Mouse (Mus musculus) liver, embryonic 11.5 days (tissue): ENCODE measurements around the gene Hoxd4. TPM values are rescaled to one million over a fixed set of nuclear protein-coding genes. Genes with fewer than 3 reads are reported as not detected.

Experiments
- ATAC-seq: fragments of 200-750 bp; cut with Nextera tagmentation; replicated peaks from 2 replicates; pipeline ENCODE4 v1.8.0; 2017; ENCODE audit warnings: moderate number of reproducible peaks, mild to moderate bottlenecking, moderate TSS enrichment, moderate library complexity; ENCODE audit not compliant: low FRiP score
- DNase-seq: peaks from one replicate; pipeline ENCODE4 v3.0.0-alpha.2; 2017; ENCODE audit warnings: low spot score
- H3K27ac ChIP-seq: fragments of 300-500 bp; sonication (generic); 2 replicates; pipeline ENCODE4 v1.5.1; 2014; ENCODE audit warnings: mild to moderate bottlenecking, low read depth, low read length, control low read depth
- H3K27me3 ChIP-seq: fragments of 300-500 bp; sonication (generic); replicated peaks from 2 replicates; pipeline ENCODE4 v1.6.1; 2014; ENCODE audit warnings: low read length, mixed read lengths; ENCODE audit not compliant: control insufficient read depth, insufficient read depth
- H3K36me3 ChIP-seq: fragments of 300-500 bp; sonication (generic); 2 replicates; pipeline ENCODE4 v1.6.1; 2014; ENCODE audit warnings: mild to moderate bottlenecking, low read length, moderate library complexity, mixed read lengths; ENCODE audit not compliant: control insufficient read depth, insufficient read depth
- H3K4me1 ChIP-seq: fragments of 300-500 bp; sonication (generic); replicated peaks from 2 replicates; pipeline ENCODE4 v1.6.1; 2014; ENCODE audit warnings: low read length, mixed read lengths; ENCODE audit not compliant: control insufficient read depth, insufficient read depth
- H3K4me2 ChIP-seq: fragments of 300-500 bp; sonication (generic); 2 replicates; pipeline ENCODE4 v1.6.1; 2014; ENCODE audit warnings: mild to moderate bottlenecking, control low read depth, moderate library complexity
- H3K4me3 ChIP-seq: fragments of 300-500 bp; sonication (generic); 2 replicates; pipeline ENCODE4 v1.5.1; 2014; ENCODE audit warnings: low read depth, low read length, control low read depth
- H3K9ac ChIP-seq: fragments of 300-500 bp; sonication (generic); 2 replicates; pipeline ENCODE4 v1.6.1; 2014; ENCODE audit warnings: low read depth, low read length, control low read depth
- H3K9me3 ChIP-seq: fragments of 300-500 bp; sonication (generic); 2 replicates; pipeline ENCODE4 v1.6.1; 2016; ENCODE audit warnings: low read length, inconsistent platforms, mixed read lengths; ENCODE audit not compliant: control insufficient read depth
- WGBS: fragments of 180-500 bp; shearing (Covaris S2); extraction: QIAGEN DNeasy Blood & Tissue Kit; methylation state at CpG from one replicate; pipeline ENCODE4 v1.1.7; 2014; 5-methylcytosine and 5-hydroxymethylcytosine counted together
- polyA plus RNA-seq: library from polyadenylated mRNA; unstranded; fragments of >200 nt; fragmentation: Nextera tagmentation; extraction: Ambion mirVana; gene quantifications from 2 replicates; pipeline ENCODE4 v1.2.1, GENCODE M21; 2014

The Hoxd4 gene
- polyA plus RNA-seq, 1 experiment from 2014 or later, result 0.18 TPM

GRCm38 (mm10) chr2:74704999-74705466, 6.7 kb upstream of the Hoxd4 start:
- ATAC-seq, result 0 out of 2 replicates have a peak, but pooled peaks have one; percentile 34
- 1% methylated on average over 38 of the region's 66 CpGs for WGBS
- H3K27me3 ChIP-seq, result peaks cover 98% of the 10 kb centered on the region
- peak overlapping the region; percentile 51 for H3K4me3 ChIP-seq
- no peaks in the 10 kb centered on the region for H3K9me3 ChIP-seq
- peak overlapping the region; percentile 34; the same call in 1 of the 2 replicates for H3K9ac ChIP-seq
- H3K4me2 ChIP-seq, result peak overlapping the region; percentile 71
- no peaks in the 10 kb centered on the region for H3K36me3 ChIP-seq
- H3K27ac ChIP-seq, result no peak overlapping the region
- peaks cover 10% of the 10 kb centered on the region; the same call in 1 of the 2 replicates for H3K4me1 ChIP-seq
- DNase-seq, result peak; percentile 56

GRCm38 (mm10) chr2:74705467-74706089, 6.2 kb upstream of the Hoxd4 start:
- Histone ChIP-seq H3K9me3 (no peaks in the 10 kb centered on the region), H3K9ac (peak overlapping the region; percentile 34; the same call in 1 of the 2 replicates), H3K27ac (no peak overlapping the region), H3K4me2 (peak overlapping the region; percentile 71), H3K4me3 (peak overlapping the region; percentile 51), H3K4me1 (peaks cover 10% of the 10 kb centered on the region; the same call in 1 of the 2 replicates), H3K36me3 (no peaks in the 10 kb centered on the region), H3K27me3 (peaks cover 98% of the 10 kb centered on the region)
- under 1% methylated on average over 77 of the region's 85 CpGs for whole genome bisulfite sequencing
- ATAC-seq (no peak), DNase-seq (peak; percentile 59)

- WGBS, result 4% methylated on average over 13 of the region's 13 CpGs
- DNase-seq, result peak; percentile 30
- H3K27me3 ChIP-seq, result peaks cover 98% of the 10 kb centered on the region
Observed at GRCm38 (mm10) chr2:74706393-74706960, 5.3 kb upstream of the Hoxd4 start.

GRCm38 (mm10) chr2:74707599-74707998, 4.1 kb upstream of the Hoxd4 start:
- H3K27ac ChIP-seq, result no peak overlapping the region
- ATAC-seq, result no peak
- peaks cover 10% of the 10 kb centered on the region; the same call in 1 of the 2 replicates for H3K4me1 ChIP-seq
- no peak for DNase-seq
- H3K27me3 ChIP-seq, result peaks cover 99% of the 10 kb centered on the region
- no peak overlapping the region for H3K9ac ChIP-seq
- no peak overlapping the region for H3K4me3 ChIP-seq
- no peaks in the 10 kb centered on the region for H3K9me3 ChIP-seq
- no peaks in the 10 kb centered on the region for H3K36me3 ChIP-seq
- no peak overlapping the region for H3K4me2 ChIP-seq
- 24% methylated on average over 7 of the region's 7 CpGs for WGBS

More at GRCm38 (mm10) chr2:74706393-74706960, 5.3 kb upstream of the Hoxd4 start:
- no peak for ATAC-seq
- Histone ChIP-seq H3K27ac (no peak overlapping the region), H3K36me3 (no peaks in the 10 kb centered on the region), H3K9me3 (no peaks in the 10 kb centered on the region), H3K4me1 (peaks cover 10% of the 10 kb centered on the region; the same call in 1 of the 2 replicates), H3K9ac (no peak overlapping the region), H3K4me2 (no peak overlapping the region), H3K4me3 (no peak overlapping the region)

- WGBS, result 30% methylated on average over 4 of the region's 4 CpGs
- DNase-seq, result no peak
- no peak overlapping the region for H3K4me3 ChIP-seq
Observed at GRCm38 (mm10) chr2:74708676-74709075, 3.1 kb upstream of the Hoxd4 start.

GRCm38 (mm10) chr2:74709465-74710419, 2.0 kb upstream of the Hoxd4 start:
- H3K9me3 ChIP-seq, result no peaks in the 10 kb centered on the region
- ATAC-seq (no peak), DNase-seq (no peak)
- H3K4me3 ChIP-seq, result no peak overlapping the region
- H3K27ac ChIP-seq, result no peak overlapping the region
- 17% methylated on average over 5 of the region's 5 CpGs for WGBS
- peaks cover 99% of the 10 kb centered on the region for H3K27me3 ChIP-seq
- no peak overlapping the region for H3K4me2 ChIP-seq
- no peaks in the 10 kb centered on the region for H3K36me3 ChIP-seq
- H3K4me1 ChIP-seq, result peaks cover 10% of the 10 kb centered on the region; the same call in 1 of the 2 replicates
- H3K9ac ChIP-seq, result no peak overlapping the region

More at GRCm38 (mm10) chr2:74708676-74709075, 3.1 kb upstream of the Hoxd4 start:
- H3K27ac ChIP-seq, result no peak overlapping the region
- H3K36me3 ChIP-seq, result no peaks in the 10 kb centered on the region
- no peak for ATAC-seq
- no peak overlapping the region for H3K9ac ChIP-seq
- peaks cover 99% of the 10 kb centered on the region for H3K27me3 ChIP-seq
- H3K4me2 ChIP-seq, result no peak overlapping the region
- H3K4me1 ChIP-seq, result peaks cover 10% of the 10 kb centered on the region; the same call in 1 of the 2 replicates
- no peaks in the 10 kb centered on the region for H3K9me3 ChIP-seq

GRCm38 (mm10) chr2:74710929-74711543, 693 bp upstream of the Hoxd4 start:
- DNase-seq (no peak), ATAC-seq (no peak)
- H3K4me3 ChIP-seq, result no peak overlapping the region
- no peaks in the 10 kb centered on the region for H3K9me3 ChIP-seq
- H3K27ac ChIP-seq, result no peak overlapping the region
- no peaks in the 10 kb centered on the region; the same call in 1 of the 2 replicates for H3K4me1 ChIP-seq
- 2% methylated on average over 16 of the region's 16 CpGs for WGBS
- H3K9ac ChIP-seq, result no peak overlapping the region
- H3K27me3 ChIP-seq, result peaks cover 99% of the 10 kb centered on the region
- H3K4me2 ChIP-seq, result no peak overlapping the region; the same call in 1 of the 2 replicates
- no peaks in the 10 kb centered on the region for H3K36me3 ChIP-seq
